Mouse (Mus musculus) liver, embryonic 16.5 days (tissue): ENCODE data around the gene Phyhd1. TPM values are rescaled to one million over a fixed set of nuclear protein-coding genes. Genes with fewer than 3 reads are reported as not detected.

Experiments used
- ATAC-seq: fragments of 200-750 bp; cut with Nextera tagmentation; 2 replicates; pipeline ENCODE4 v1.8.0; 2017; ENCODE audit warnings: low read depth, mild to moderate bottlenecking, moderate number of reproducible peaks, moderate library complexity
- H3K27ac ChIP-seq: fragments of 300-500 bp; sonication (generic); 2 replicates; pipeline ENCODE4 v1.5.1; 2014; ENCODE audit warnings: mild to moderate bottlenecking, low read length
- H3K27me3 ChIP-seq: fragments of 300-500 bp; sonication (generic); 2 replicates; pipeline ENCODE4 v1.6.1; 2014; ENCODE audit warnings: low read depth, low read length, mixed read lengths; ENCODE audit not compliant: control insufficient read depth, insufficient read depth
- H3K36me3 ChIP-seq: fragments of 300-500 bp; sonication (generic); 2 replicates; pipeline ENCODE4 v1.6.1; 2014; ENCODE audit warnings: mild to moderate bottlenecking; ENCODE audit not compliant: control insufficient read depth, insufficient read depth
- H3K4me1 ChIP-seq: fragments of 300-500 bp; sonication (generic); 2 replicates; pipeline ENCODE4 v1.6.1; 2014; ENCODE audit warnings: low read depth, low read length, mixed read lengths; ENCODE audit not compliant: control insufficient read depth
- H3K4me2 ChIP-seq: fragments of 300-500 bp; sonication (generic); 2 replicates; pipeline ENCODE4 v1.6.1; 2014; ENCODE audit warnings: low read depth, low read length, mixed read lengths
- H3K4me3 ChIP-seq: fragments of 300-500 bp; sonication (generic); 2 replicates; pipeline ENCODE4 v1.5.1; 2014; ENCODE audit warnings: low read depth, mild to moderate bottlenecking, low read length
- H3K9ac ChIP-seq: fragments of 300-500 bp; sonication (generic); 2 replicates; pipeline ENCODE4 v1.6.1; 2014; ENCODE audit warnings: low read depth, low read length
- H3K9me3 ChIP-seq: fragments of 300-500 bp; sonication (generic); replicated peaks from 2 replicates; pipeline ENCODE4 v1.6.1; 2016; ENCODE audit warnings: low read length; ENCODE audit not compliant: control insufficient read depth
- WGBS: fragments of 180-500 bp; shearing (Covaris S2); extraction: QIAGEN DNeasy Blood & Tissue Kit; methylation state at CpG from one replicate; pipeline ENCODE4 v1.1.7; 2014; ENCODE audit not compliant: insufficient replicate concordance; 5-methylcytosine and 5-hydroxymethylcytosine counted together
- polyA plus RNA-seq: library from polyadenylated mRNA; unstranded; fragments of >200 nt; fragmentation: Nextera tagmentation; extraction: Ambion mirVana; gene quantifications from 2 replicates; pipeline ENCODE4 v1.2.1, GENCODE M21; 2015

The Phyhd1 gene
- polyA plus RNA-seq, 1 experiment from 2014 or later, result 16.0 TPM

- peak; percentile 69 for ATAC-seq
- Histone ChIP-seq H3K4me3 (no peak overlapping the region), H3K27me3 (no peaks in the 10 kb centered on the region), H3K36me3 (peaks cover 23% of the 10 kb centered on the region), H3K9me3 (no peaks in the 10 kb centered on the region), H3K9ac (no peak overlapping the region), H3K27ac (peak overlapping the region; percentile 39), H3K4me1 (peaks cover 12% of the 10 kb centered on the region), H3K4me2 (peak overlapping the region; percentile 15)
- WGBS, result 41% methylated on average over 5 of the region's 5 CpGs
Observed at GRCm38 (mm10) chr2:30251417-30252104, 14.4 kb upstream of the Phyhd1 start.

DNA sequence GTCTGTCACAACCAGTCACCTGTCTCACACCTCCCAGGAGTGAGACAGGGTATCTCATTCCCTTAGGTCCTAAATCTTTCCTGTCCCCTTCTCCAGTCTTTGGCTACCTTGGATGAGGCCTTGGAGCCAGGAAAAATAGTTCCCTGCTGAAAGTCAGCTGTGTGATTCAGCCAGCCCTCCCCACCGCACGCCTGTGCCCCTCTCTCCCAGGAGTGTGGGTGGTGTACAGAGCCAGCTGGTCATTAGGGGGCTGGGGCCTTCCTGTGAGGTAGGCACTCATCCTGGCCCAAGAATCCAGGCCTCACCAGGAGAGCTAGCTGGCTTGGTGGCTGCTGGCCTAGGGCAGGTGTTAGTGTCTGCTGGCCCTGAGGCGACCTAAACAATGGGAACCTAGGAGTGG is 13.5 kb upstream of the Phyhd1 start:
- Histone ChIP-seq H3K9ac (no peak overlapping the region), H3K4me2 (no peak overlapping the region), H3K9me3 (no peaks in the 10 kb centered on the region), H3K27me3 (no peaks in the 10 kb centered on the region), H3K27ac (no peak overlapping the region), H3K4me3 (no peak overlapping the region), H3K4me1 (peaks cover 12% of the 10 kb centered on the region), H3K36me3 (peaks cover 30% of the 10 kb centered on the region)
- ATAC-seq, result no peak
- 67% methylated on average over 3 of the region's 3 CpGs for WGBS

- H3K27ac ChIP-seq, result no peak overlapping the region
- peaks cover 30% of the 10 kb centered on the region for H3K36me3 ChIP-seq
- no peak for ATAC-seq
- H3K4me1 ChIP-seq, result peaks cover 12% of the 10 kb centered on the region
- 40% methylated on average over 5 of the region's 5 CpGs for WGBS
- no peak overlapping the region for H3K4me2 ChIP-seq
- H3K9me3 ChIP-seq, result no peaks in the 10 kb centered on the region
- H3K4me3 ChIP-seq, result no peak overlapping the region
- no peaks in the 10 kb centered on the region for H3K27me3 ChIP-seq
- H3K9ac ChIP-seq, result no peak overlapping the region
Observed at GRCm38 (mm10) chr2:30253809-30254208, 12.2 kb upstream of the Phyhd1 start.

DNA sequence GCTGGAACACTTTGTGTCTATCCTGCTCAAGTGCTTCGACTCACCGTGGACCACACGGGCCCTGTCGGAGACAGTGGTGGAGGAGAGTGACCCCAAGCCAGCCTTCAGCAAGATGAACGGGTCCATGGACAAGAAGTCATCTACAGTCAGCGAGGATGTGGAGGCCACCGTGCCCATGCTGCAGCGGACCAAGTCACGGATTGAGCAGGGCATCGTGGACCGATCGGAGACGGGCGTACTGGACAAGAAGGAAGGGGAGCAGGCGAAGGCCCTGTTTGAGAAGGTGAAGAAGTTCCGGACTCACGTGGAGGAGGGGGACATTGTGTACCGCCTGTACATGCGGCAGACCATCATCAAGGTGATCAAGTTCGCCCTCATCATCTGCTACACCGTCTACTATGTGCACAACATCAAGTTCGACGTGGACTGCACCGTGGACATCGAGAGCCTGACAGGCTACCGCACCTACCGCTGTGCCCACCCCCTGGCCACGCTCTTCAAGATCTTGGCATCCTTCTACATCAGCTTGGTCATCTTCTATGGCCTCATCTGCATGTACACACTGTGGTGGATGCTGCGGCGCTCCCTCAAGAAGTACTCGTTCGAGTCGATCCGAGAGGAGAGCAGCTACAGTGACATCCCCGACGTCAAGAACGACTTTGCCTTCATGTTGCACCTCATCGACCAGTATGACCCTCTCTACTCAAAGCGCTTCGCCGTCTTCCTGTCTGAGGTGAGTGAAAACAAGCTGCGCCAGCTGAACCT is 10.2 kb upstream of the Phyhd1 start:
- no peak overlapping the region for H3K9ac ChIP-seq
- no peaks in the 10 kb centered on the region for H3K9me3 ChIP-seq
- H3K27me3 ChIP-seq, result no peaks in the 10 kb centered on the region
- H3K36me3 ChIP-seq, result peaks cover 24% of the 10 kb centered on the region
- 93% methylated on average over 42 of the region's 42 CpGs for WGBS
- H3K4me3 ChIP-seq, result no peak overlapping the region
- no peak overlapping the region for H3K4me2 ChIP-seq
- peaks cover 10% of the 10 kb centered on the region for H3K4me1 ChIP-seq
- ATAC-seq, result no peak
- H3K27ac ChIP-seq, result no peak overlapping the region

DNA sequence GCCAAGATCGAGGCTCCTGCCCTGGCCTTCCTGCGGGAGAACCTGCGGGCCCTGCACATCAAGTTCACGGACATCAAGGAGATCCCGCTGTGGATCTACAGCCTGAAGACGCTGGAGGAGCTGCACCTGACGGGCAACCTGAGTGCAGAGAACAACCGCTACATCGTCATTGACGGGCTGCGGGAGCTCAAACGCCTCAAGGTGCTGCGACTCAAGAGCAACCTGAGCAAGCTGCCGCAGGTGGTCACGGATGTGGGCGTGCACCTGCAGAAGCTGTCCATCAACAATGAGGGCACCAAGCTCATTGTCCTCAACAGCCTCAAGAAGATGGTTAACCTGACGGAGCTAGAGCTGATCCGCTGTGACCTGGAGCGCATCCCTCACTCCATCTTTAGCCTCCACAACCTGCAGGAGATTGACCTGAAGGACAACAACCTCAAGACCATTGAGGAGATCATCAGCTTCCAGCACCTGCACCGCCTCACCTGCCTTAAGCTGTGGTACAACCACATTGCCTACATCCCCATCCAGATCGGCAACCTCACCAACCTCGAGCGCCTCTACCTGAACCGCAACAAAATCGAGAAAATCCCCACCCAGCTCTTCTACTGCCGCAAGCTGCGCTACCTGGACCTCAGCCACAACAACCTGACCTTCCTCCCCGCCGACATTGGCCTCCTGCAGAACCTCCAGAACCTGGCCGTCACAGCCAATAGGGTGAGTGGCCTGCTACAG is 9.2 kb upstream of the Phyhd1 start:
- Histone ChIP-seq H3K9ac (no peak overlapping the region), H3K4me2 (no peak overlapping the region), H3K27ac (no peak overlapping the region), H3K36me3 (peaks cover 28% of the 10 kb centered on the region), H3K4me1 (peaks cover 4% of the 10 kb centered on the region), H3K9me3 (no peaks in the 10 kb centered on the region), H3K27me3 (no peaks in the 10 kb centered on the region), H3K4me3 (no peak overlapping the region)
- 89% methylated on average over 30 of the region's 30 CpGs for WGBS
- ATAC-seq, result no peak

GRCm38 (mm10) chr2:30257699-30258460 is 8.1 kb upstream of the Phyhd1 start:
- Histone ChIP-seq H3K27ac (no peak overlapping the region), H3K36me3 (peaks cover 35% of the 10 kb centered on the region)
- WGBS, result 40% methylated on average over 7 of the region's 7 CpGs

DNA sequence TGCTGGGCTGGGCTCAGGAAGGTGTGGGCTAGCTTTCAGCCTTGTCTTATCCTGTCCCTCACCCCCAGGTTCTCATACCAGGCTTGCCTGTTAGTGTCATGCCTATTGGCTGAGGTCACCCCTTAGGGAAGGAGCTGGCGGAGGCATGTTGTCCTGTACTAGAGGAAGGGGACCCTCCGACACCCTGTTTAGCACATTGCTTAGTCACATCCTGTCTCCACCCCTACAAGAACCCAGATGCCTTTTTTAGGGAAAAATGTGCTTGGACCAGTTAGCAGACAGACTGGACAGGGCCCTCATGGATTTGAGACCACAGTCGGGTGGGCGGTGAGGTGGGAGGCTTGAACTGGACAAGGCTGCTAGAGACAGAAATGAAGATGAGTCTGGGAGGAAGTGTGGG is 7.4 kb upstream of the Phyhd1 start:
- Histone ChIP-seq H3K36me3 (peaks cover 42% of the 10 kb centered on the region), H3K9me3 (no peaks in the 10 kb centered on the region), H3K4me1 (no peaks in the 10 kb centered on the region; the same call in none of the 2 replicates), H3K4me3 (no peak overlapping the region), H3K4me2 (no peak overlapping the region; the same call in 1 of the 2 replicates), H3K27ac (no peak overlapping the region), H3K9ac (no peak overlapping the region), H3K27me3 (no peaks in the 10 kb centered on the region)
- 58% methylated on average over 4 of the region's 4 CpGs for WGBS
- peak; percentile 40; the same call in 1 of the 2 replicates for ATAC-seq

More at GRCm38 (mm10) chr2:30257699-30258460, 8.1 kb upstream of the Phyhd1 start:
- Histone ChIP-seq H3K4me3 (no peak overlapping the region), H3K9ac (no peak overlapping the region), H3K4me2 (no peak overlapping the region), H3K27me3 (no peaks in the 10 kb centered on the region), H3K4me1 (no peaks in the 10 kb centered on the region; the same call in none of the 2 replicates), H3K9me3 (no peaks in the 10 kb centered on the region)
- ATAC-seq, result no peak
